ENCODE assay signal across 11 mouse cellular contexts in the genomic region with DNA sequence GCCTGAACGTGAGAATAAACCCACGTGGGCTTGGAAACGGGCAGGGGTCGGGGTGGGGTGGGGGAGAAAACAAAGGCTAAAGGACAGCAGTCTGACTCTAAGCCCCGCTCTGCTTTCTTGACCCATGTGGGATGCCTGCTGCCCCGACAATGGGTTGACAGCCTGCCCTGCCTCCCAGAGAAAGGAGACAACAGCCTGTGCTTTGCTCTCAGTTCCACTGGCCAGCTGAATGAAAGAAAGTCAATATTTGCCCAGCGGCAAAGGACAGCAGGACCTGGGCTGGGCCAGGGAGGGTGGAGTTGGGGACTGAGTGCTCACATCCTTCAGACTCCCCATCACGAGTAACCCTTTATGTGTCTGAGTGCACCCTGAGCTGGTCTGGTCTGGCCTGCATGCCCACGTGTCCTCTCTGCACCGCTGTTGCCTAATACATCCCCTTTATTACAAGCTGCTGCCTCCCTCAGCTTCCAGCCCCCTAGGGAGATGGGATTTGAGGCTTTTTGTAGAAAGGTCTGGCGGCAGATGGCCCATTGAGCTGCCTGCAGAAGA.
DNase-seq lines count a peak whose midpoint lies in the region; ATAC-seq lines count a peak whose summit lies in the region.
"Had no signal": no experiment of that assay in that cellular context is flagged by ENCODE, and none has a peak within 500 bp of the region (broad histone marks: within the 10 kb centered on the region; RNA-seq: fewer than 3 reads in every experiment).

No protein-coding gene starts in this region.

- H3K36me3 ChIP-seq in embryonic facial prominence, embryonic 14.5 days (ENCODE audit: control insufficient read depth, insufficient read depth, low read length), result no peaks in the 10 kb centered on the region
- H3K36me3 ChIP-seq in liver, embryonic 15.5 days (replicated peaks), result no peaks in the 10 kb centered on the region
- no peaks in the 10 kb centered on the region for H3K36me3 ChIP-seq in midbrain, embryonic 16.5 days (ENCODE audit: control insufficient read depth, insufficient read depth, low read length)

- no peaks in the 10 kb centered on the region for H3K9me3 ChIP-seq in embryonic facial prominence, embryonic 14.5 days (ENCODE audit: control insufficient read depth, low read length)
- H3K9me3 ChIP-seq in liver, embryonic 15.5 days (replicated peaks), result no peaks in the 10 kb centered on the region
- H3K9me3 ChIP-seq in midbrain, embryonic 16.5 days (replicated peaks; ENCODE audit: control insufficient read depth, low read length, poor library complexity, severe bottlenecking), result no peaks in the 10 kb centered on the region
- H3K9me3 ChIP-seq: megakaryocyte, embryonic 14.5 days had no signal

- 20% methylated on average over 11 of the region's 11 CpGs for WGBS in embryonic facial prominence, embryonic 14.5 days
- WGBS in liver, embryonic 15.5 days (ENCODE audit: insufficient replicate concordance), result 42% methylated on average over 11 of the region's 11 CpGs
- WGBS in midbrain, embryonic 16.5 days, result 2% methylated on average over 11 of the region's 11 CpGs

- intact Hi-C loops in left cerebral cortex, postnatal 10 days (cut with DNase I), result no loop called here

- no peak overlapping the region for H3K4me2 ChIP-seq in embryonic facial prominence, embryonic 14.5 days (ENCODE audit: low read depth, low read length)
- H3K4me2 ChIP-seq in liver, embryonic 15.5 days, result no peak overlapping the region
- H3K4me2 ChIP-seq in midbrain, embryonic 16.5 days (ENCODE audit: low read length), result no peak overlapping the region

- DNase-seq in cerebellum, adult 8-10 months, result peak; percentile 46
- DNase-seq in embryonic facial prominence, embryonic 14.5 days (ENCODE audit: low spot score), result peak; percentile 41
- no peak for DNase-seq in thymus, postnatal 10 days (ENCODE audit: low spot score in 2 of 2)
- no peak for DNase-seq in right cerebral cortex, adult 18-20 months
- no peak for DNase-seq in heart, postnatal 4 days
- DNase-seq in left cerebral cortex, postnatal 10 days (ENCODE audit: extremely low spot score in 1 of 2, low spot score in 2 of 2), result no peak
- DNase-seq: thymus, adult 18-20 months had no signal

- no peak overlapping the region for H3K4me3 ChIP-seq in embryonic facial prominence, embryonic 14.5 days (ENCODE audit: low read depth, low read length)
- no peak overlapping the region for H3K4me3 ChIP-seq in liver, embryonic 15.5 days (replicated peaks)
- no peak overlapping the region for H3K4me3 ChIP-seq in midbrain, embryonic 16.5 days (ENCODE audit: low read depth, low read length)
- H3K4me3 ChIP-seq: megakaryocyte, embryonic 14.5 days had no signal

- no peak overlapping the region for H3K27ac ChIP-seq in embryonic facial prominence, embryonic 14.5 days (replicated peaks; ENCODE audit: low read depth, low read length)
- no peak overlapping the region for H3K27ac ChIP-seq in liver, embryonic 15.5 days (replicated peaks)
- H3K27ac ChIP-seq in midbrain, embryonic 16.5 days (ENCODE audit: low read length), result no peak overlapping the region

- peak; percentile 41; the same call in 1 of the 2 replicates for ATAC-seq in embryonic facial prominence, embryonic 14.5 days (ENCODE audit: low read depth)
- ATAC-seq in liver, embryonic 15.5 days (ENCODE audit: insufficient read depth), result peak; percentile 68
- ATAC-seq in midbrain, embryonic 16.5 days, result 0 out of 2 replicates have a peak, but pooled peaks have one; percentile 19
- ATAC-seq: Patski had no signal

- peaks cover 21% of the 10 kb centered on the region for H3K27me3 ChIP-seq in embryonic facial prominence, embryonic 14.5 days (replicated peaks; ENCODE audit: control insufficient read depth, insufficient read depth, low read length)
- H3K27me3 ChIP-seq in liver, embryonic 15.5 days, result peaks cover 63% of the 10 kb centered on the region
- peaks cover 3% of the 10 kb centered on the region; the same call in 1 of the 2 replicates for H3K27me3 ChIP-seq in midbrain, embryonic 16.5 days (ENCODE audit: control insufficient read depth, insufficient read depth, low read depth, low read length)
- H3K27me3 ChIP-seq: Patski had no signal

- H3K9ac ChIP-seq in embryonic facial prominence, embryonic 14.5 days (ENCODE audit: low read depth, low read length), result no peak overlapping the region
- no peak overlapping the region for H3K9ac ChIP-seq in liver, embryonic 15.5 days
- 0 out of 2 replicates have a peak overlapping the region, but pooled peaks have one; percentile 15 for H3K9ac ChIP-seq in midbrain, embryonic 16.5 days (ENCODE audit: low read depth, low read length)

- H3K4me1 ChIP-seq in embryonic facial prominence, embryonic 14.5 days (ENCODE audit: control insufficient read depth, insufficient read depth, low read length), result peaks cover 5% of the 10 kb centered on the region
- H3K4me1 ChIP-seq in liver, embryonic 15.5 days (replicated peaks), result peaks cover 14% of the 10 kb centered on the region
- H3K4me1 ChIP-seq in midbrain, embryonic 16.5 days (ENCODE audit: control insufficient read depth, insufficient read depth, low read length), result peaks cover 10% of the 10 kb centered on the region

Comparison
In these comparisons a context has a peak if more than half of its experiments do, and no peak if none do; other contexts are left out.
1. DNase-seq: peak in cerebellum, adult 8-10 months (single experiment) and embryonic facial prominence, embryonic 14.5 days (single experiment); none in thymus, postnatal 10 days (0 of 2), right cerebral cortex, adult 18-20 months (single experiment), heart, postnatal 4 days (single experiment) and left cerebral cortex, postnatal 10 days (0 of 2).
2. Peak in every context shown above with its lines, with median percentiles within 50 percentile points of each other: ATAC-seq.